Mouse (Mus musculus) layer of hippocampus, postnatal 25 days (tissue): ENCODE results near the gene Nfix. TPM values are rescaled to one million over a fixed set of nuclear protein-coding genes. Genes with fewer than 3 reads are reported as not detected.
A peak's percentile ranks its signal among the peaks of the same experiment; 100 is the strongest.

Experiments
- DNase-seq, 2 experiments: peaks; one replicate each; pipeline ENCODE4 v3.0.0; 2022; ENCODE audit warnings: mixed read lengths in 2 of 2, low spot score in 1 of 2; ENCODE audit errors: extremely low spot score in 1 of 2
- total RNA-seq, 2 experiments: library from RNA; stranded (reverse); gene quantifications; 2 replicates each; pipeline ENCODE4 v1.2.3; 2021

Gene Nfix
- total RNA-seq, 2 experiments from 2014 or later = 406 to 477 TPM

DNA sequence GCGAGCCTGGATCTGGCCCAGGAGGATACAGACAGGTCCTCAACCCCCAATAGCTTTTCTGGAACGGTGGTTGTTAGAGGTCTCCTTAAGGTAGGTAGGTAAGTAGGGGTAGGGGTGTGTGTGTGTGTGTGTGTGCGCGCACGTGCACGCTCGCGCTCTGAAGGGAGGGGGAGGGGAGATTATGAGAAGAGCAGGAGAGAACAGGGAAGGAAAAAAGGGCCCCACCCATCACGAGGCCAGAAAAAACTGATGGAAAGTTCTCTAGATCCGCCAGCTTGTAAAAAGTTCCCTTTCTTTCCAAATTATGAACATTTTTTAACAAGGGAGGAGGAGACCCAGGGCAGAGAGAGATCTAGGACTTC lies 57.1 kb downstream of the Nfix start:
- no peak for DNase-seq

DNA sequence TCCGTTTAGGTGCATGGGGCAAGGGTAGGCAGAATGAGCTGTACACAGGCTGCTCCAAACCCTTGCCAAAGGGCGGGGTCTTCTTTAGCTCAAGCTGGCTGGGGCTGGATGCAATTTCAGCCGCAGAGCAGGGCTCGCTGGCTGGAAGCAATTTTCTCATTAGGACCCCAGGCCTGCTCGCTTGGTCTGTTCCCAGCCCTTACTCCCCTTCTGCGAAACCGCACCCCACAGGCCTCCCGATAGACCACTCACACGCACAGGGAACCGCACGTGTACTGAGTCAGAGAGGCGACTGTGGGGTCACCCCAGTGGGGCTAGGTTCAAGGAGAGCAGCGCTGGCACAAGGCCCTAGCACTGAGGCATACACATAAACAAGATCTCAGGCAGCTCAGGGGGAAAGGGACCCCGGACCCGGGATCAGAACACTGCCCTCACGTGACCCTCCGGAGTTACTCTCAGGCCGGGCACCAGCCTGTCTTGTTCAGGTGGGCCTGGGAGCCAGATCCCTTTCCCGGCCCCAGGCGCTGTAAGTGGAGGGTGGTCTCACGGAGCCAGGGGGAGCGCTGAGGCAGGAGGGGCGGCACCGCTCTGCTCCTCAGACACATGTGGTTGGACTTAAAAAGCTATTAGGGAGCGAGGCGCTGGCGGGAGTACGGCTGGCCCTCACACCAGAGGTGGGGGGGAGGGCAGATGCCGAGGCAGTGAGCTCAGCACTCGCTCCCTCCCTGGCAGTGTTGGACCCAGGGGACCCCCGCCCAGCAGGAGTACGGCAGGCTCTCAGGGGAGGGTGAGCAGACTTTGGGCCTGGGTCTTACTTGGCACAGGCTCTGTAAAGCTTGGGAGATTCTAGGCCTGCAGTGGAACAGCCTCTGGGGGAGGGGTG lies 57.7 kb downstream of the Nfix start:
- DNase-seq = no peak

DNA sequence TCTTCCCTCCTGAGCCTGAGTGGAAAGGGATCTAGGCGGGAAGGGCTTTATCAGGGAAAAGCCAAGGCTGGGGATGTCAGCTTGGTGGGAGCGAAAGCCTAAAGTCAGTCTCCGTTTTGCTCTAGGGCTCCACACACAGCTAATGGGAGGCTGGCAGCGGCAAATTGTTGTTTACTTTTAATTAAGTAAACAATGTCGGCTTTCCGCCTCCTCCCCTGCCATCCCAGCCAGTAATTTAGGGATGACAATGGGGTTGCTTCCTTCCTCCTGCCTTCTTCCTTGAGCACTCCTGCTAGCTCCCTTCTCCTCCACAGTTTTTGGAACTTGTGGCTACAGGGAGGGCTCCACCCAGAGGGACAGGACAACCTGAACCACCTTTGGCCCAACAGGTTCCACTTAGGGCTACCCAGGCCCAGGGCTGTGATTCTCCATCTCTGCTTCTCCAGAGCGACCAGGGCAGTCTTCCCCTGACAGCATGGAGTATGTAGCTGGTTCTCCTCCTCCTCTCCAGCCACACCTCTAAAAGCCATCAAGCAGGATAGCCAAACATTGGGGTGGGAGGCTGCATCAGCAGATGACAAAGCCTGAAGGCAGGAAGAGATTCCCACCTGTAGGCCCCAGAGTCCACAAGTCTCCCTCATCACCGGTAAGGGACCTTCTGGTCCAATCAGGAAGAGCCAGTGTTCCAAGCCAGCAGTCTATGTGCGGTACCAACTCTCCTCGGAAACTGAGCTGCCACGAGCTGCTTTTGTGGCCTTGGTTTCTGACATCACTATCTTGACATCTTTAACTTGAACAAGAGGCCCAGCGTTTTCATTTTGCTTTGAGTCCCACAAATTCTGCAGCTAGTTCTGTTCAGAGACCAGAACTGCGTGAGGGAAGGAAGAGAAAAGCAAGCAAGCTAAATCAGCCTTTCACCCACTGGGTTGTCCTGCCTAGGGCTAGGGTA lies 59.0 kb downstream of the Nfix start:
- DNase-seq = no peak

DNA sequence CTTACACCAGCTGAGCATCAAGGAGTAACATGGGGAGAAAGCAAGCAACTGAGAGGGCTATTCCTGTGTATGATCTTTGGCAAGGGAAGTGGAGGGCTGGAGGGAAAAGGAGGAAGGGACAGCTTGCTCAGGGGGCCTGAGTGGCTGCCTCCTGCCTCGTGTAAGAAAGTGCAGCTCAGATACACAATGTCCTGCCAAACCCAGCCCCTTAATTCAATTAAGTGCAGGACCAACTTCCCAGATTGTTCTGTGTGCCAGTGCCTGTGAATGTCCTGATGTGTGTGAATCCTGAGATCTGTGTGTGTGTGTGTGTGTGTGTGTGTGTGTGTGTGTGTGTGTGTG lies 60.8 kb downstream of the Nfix start:
- DNase-seq = no peak

GRCm38 (mm10) chr8:84738715-84739400 lies 61.3 kb downstream of the Nfix start:
- DNase-seq = no peak

DNA sequence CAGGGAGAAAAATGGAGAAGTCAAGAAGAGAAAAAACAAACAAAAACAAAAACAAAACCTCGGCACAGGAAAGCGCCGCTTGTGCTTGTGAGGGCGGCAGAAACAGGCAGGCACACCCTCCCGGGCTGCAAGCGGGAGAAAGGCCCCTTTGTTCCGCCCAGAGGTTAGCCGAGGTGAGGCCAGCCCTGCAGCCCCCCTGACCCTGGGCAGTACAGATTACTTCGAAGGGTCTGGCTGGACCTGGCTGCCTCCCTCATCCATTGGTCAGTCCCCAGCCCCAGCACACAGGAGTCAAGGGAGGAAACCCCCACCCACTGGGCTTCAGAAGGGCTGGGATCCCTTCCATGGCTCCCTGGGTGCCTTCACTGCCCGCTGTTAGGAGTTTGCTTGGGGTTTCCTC lies 61.9 kb downstream of the Nfix start:
- DNase-seq = no peak

GRCm38 (mm10) chr8:84737608-84738007 lies 62.5 kb downstream of the Nfix start:
- DNase-seq = peak in 1 of 2 experiments; percentile 79

DNA sequence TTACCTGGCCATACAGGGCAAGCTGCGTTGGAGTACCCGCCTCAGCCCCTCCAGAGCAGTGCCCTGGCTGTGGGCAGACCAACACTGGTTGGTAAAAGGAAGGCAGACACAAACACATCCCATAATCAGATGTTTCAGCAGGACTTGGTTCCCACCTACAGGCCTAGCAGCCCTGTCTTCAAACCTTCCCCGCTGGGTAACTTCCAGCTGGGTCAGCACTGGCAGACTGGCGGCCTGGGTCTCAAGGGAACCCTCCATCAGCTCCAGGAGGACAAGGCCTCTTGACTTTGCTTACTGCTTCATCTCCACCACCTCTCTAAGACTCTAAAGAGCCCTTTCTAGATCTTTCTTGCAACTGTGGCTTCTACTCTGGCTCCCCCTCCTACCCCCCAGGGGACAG lies 63.6 kb downstream of the Nfix start:
- no peak for DNase-seq

- DNase-seq = no peak
Observed at GRCm38 (mm10) chr8:84735597-84735996, 64.5 kb downstream of the Nfix start.

- no peak for DNase-seq
Observed at GRCm38 (mm10) chr8:84734680-84735079, 65.5 kb downstream of the Nfix start.

DNA sequence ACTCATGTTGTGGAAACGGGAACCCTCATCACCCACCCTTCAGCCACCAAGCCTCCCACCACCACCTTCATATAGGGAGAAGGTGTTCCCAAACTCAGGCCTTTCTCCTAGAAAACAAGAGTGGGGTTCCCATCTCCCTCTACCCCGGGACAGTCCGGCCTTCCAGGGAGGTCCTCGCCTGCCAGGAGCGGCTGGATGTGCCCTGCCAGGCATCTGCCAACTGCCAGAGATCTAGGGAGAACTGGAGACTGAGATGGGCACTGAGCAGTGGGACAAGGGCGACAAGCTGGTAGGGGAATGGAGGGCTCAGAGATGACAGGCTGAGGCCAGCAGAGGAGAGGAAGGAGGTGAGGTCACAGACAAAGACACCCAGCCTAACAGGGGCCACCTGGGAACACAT lies 66.2 kb downstream of the Nfix start:
- DNase-seq = no peak

DNA sequence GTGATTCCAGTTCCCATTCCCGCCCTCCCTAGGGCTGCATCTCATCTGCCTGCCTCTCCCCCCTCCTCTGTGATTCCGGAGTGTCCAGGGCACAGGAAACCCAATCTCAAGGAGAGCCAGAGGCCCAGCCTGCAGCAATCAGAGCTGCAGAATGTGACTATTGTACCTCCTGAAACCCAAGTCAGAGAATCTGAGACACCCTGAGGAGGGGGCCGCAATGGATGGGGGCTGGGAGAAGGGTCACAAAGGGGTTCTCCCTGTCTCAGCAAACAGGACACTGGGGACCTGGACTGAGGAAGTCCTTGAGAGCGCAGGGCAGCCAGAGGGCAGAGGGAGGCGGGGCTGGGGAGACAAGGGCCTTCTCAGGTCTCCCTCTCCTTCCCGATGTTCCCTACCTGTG lies 67.1 kb downstream of the Nfix start:
- no peak for DNase-seq

GRCm38 (mm10) chr8:84732545-84732944 lies 67.6 kb downstream of the Nfix start:
- no peak for DNase-seq

- DNase-seq = no peak
Observed at GRCm38 (mm10) chr8:84731371-84732177, 68.6 kb downstream of the Nfix start.

GRCm38 (mm10) chr8:84730541-84731370 lies 69.4 kb downstream of the Nfix start:
- DNase-seq = no peak

GRCm38 (mm10) chr8:84729921-84730362 lies 70.2 kb downstream of the Nfix start:
- no peak for DNase-seq

DNA sequence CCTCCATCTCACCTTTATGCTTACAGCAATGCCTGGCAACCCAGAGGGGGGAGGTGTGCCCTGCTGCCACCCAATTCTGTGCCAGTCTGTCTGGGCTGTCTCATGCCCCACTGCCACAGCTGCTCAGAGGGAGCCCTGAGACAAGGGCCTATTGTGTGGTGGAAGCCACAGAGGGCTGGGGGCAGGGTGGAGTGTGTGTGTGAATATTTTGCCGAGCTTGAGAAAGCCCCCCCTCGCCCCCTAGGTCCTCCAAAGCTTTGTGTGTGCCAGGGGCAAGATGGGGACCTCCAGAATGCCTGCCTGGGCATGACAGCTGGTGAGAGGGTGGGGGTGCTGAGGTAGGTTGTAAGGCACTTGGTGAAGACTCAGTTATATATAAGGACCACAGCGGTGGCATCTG lies 71.7 kb downstream of the Nfix start:
- no peak for DNase-seq

- no peak for DNase-seq
Observed at GRCm38 (mm10) chr8:84725941-84726259, 74.2 kb downstream of the Nfix start.

DNA sequence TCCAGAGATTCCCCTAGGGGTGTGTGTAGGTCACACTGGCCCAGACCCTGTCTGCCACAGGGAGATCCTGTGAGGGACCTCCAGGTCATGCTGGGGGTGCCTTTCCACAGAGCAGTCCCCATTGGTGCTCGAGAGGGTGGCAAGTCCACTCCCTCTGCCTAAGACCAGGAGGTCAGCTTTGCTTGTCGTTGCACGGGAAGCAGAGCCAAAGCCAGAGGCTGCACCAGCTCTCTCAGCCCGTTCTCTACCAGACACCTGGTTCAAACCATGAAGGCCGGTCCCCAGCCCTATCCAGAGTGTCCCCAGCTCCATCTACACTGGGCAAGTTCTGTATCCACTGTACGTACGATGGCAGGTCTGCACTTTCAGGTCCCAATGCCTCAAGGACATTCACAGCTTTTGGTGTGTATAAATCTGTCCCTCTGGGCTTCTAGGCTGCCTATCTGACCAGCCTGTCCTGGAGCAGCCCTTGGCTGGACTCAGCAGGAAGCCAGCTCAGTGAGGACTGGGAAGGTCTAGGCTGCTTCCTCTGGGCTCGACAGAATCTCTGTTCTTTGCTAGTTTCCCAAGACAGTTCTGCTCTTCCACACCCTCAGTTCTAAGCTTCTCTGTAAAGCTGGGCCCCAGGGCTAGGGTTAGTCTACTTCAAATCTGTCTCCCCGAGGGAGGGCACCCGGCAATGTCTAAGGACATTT lies 74.8 kb downstream of the Nfix start:
- no peak for DNase-seq
